Mouse (Mus musculus) thymus, postnatal 36 days (tissue): ENCODE measurements around the gene Cadm4.
"Not testable (repeated sequence)": the region's sequence is repeated elsewhere in the genome, so short reads cannot be mapped to it uniquely, and the experiment has no call there.

Source experiments
- DNase-seq, 2 experiments: peaks; one replicate each; pipeline ENCODE4 v3.0.0; 2022; ENCODE audit warnings: mixed read lengths in 2 of 2

The Cadm4 gene

DNA sequence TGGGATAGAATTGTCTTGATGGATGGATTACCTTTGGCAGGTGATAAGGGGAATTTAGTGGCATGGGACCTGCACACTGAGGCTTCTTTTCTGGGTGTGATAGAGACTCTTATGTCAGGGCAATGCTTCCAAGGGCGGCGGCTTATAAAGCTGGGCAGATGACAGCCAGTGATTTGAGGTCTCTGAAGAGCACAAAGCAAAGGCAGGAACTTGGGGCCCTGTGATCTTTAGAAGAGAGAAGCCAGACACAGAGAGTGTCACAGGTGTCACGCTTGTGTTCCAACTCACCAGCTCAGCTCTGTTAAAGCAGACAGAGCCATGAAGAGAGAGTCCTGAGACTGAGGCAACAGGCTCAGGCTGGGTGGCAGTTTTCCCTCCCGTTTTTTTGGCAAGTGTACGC is 13.9 kb upstream of the Cadm4 start:
- DNase-seq, result peak; percentile 27 to 42

DNA sequence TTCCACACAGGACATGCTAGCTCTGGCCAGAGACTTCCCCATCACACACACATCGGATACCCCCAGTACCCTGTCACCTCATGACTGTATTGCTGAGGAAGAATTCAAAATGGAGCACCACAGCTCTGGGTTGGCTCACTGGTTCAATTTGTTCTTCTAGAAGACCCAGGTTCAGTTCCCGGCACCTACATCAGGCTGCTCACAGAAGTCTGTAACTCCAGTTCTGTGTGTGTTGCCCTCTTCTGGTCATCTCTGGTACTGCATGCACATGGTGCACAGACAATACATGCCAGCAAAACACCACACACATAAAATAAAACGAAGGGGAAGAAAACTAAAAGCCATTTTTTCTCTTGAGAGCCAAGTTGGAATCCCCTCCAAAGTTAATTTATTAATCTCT is 12.7 kb upstream of the Cadm4 start:
- DNase-seq, result no peak

DNA sequence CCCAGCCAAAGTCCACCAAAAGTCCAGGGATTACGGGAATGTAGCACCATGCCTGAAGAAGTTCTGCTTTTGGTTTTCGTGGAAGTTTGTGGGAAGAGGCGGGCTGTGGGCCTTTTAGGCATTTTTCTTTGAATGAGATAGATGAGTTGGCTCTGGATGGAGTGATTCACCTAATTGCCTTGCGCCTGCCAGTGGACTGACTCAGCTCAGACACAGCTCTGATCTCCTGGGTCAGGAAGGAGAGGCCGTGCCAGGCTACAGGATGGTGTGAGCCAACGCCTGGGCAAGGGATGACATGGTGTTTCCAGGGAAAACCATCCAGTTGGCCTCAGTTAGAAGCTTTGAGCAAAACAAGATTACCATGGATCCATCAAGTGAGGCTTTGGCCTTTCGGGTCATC is 11.5 kb upstream of the Cadm4 start:
- no peak for DNase-seq

DNA sequence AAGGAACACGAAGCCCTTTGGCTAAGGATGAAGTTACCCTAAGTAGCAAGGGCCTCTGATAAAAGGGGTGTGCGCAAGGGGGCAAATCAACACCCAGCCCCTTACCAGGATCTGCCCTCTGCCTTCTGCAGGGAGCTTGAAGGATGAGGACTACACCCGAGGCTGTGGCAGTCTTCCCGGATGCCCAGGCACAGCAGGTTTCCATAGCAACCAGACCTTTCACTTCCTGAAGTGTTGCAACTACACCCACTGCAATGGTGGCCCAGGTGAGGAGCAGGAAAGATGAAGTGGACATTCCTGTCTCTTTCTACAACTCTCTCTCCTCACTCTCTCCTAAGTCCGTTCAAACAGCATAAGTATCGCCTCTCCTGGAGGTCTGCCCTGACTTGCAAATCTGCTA is 9.4 kb upstream of the Cadm4 start:
- no peak for DNase-seq

- DNase-seq, result peak; percentile 40
These were observed 8.9 kb upstream of the Cadm4 start for GRCm38 (mm10) chr7:24472937-24473336.

DNA sequence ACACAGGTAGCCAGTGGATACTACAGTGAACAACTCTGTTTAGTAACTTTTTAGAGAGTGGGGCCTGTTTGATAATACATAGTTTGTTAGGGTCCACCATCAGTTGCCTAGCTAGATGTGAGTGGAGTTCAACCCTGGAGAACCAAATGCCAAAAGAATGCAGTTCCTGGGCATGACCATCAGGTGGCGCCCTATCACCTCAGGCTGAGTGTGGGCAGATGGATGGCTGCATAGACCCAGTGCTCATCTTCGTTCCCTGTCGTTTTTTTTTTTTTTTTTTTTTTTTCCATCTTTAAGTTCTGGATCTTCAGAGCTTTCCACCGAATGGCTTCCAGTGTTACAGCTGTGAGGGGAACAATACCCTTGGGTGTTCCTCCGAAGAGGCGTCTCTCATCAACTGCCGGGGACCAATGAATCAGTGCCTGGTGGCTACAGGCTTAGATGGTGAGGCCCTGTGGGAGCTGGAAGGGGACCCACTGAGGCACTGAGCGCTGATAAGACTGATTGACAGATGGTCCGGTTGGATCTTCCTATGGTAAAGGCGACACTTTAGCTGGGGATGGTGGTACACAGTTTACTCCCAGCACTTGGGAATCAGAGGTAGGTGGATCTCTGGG is 7.8 kb upstream of the Cadm4 start:
- peak; percentile 58 to 64 for DNase-seq

GRCm38 (mm10) chr7:24474811-24475506 is 6.9 kb upstream of the Cadm4 start:
- DNase-seq, result no peak

- DNase-seq, result no peak
These were observed 5.5 kb upstream of the Cadm4 start for GRCm38 (mm10) chr7:24476338-24476737.

DNA sequence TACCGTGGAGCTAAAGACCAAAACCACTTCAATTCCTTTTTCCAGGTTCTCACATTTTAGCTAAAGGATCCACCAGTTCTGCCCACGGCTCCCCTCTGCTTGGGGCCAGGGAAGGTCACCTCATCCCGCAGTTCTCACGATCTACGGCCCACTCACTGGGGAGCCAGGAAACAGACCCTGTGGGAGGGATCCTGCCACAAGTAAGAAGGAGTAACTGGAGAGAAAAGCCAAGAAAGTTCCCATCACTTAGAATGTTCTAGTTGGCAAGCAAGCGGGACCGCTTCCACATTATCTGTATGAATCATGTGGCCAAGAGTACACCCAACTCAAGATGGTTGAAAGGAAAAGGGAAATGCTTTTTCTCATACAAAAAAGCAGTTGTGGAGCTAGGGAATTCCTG is 5.0 kb upstream of the Cadm4 start:
- DNase-seq, result no peak

DNA sequence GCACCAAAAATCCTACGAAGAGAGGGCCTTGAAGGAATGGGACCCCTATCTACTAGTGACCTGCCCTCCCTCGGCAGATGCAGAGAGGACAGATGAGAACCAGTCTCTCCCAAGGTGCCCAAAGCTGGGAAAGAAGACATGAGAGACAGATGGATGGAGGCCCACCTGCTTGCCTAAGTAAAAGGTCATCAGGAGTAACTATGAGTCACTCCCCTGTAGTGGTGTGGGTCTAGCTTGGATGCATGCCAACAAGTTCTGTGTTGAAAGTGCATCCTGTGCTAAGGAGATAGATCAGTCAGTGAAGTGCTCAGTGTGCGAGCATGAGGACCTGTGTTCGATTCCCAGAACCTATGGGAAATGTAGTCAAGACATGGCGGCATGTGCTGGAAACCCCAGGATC is 2.9 kb upstream of the Cadm4 start:
- DNase-seq, result no peak

GRCm38 (mm10) chr7:24479685-24480084 is 2.1 kb upstream of the Cadm4 start:
- DNase-seq, result no peak

- no peak for DNase-seq
These were observed 1.5 kb upstream of the Cadm4 start for GRCm38 (mm10) chr7:24480121-24480941.

DNA sequence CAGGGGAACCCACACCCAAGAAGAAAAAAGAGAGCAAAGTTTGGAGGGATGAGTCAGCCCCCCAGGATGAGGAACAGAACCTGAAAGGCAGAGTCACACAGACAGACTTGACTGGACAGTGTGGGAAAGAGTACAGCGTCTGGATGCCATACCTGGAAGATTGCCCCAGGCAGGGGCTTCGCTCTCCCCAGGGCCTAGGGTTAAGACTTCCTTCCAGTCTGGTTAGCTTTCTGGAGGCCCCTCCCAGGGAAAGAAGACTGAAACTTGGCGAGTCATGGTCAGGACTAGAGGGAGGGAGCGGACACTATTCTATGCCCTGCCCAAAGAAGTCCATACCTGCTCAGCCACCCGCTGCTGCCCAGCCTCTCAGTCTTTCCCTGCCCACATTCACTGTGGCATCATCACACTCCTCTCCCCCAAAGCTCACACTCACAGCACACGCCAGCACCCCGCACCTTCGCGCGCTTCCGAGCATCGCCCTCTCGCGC is 793 bp upstream of the Cadm4 start:
- no peak for DNase-seq

- DNase-seq, result no peak
These were observed 591 bp downstream of the Cadm4 start for GRCm38 (mm10) chr7:24482208-24483020.

DNA sequence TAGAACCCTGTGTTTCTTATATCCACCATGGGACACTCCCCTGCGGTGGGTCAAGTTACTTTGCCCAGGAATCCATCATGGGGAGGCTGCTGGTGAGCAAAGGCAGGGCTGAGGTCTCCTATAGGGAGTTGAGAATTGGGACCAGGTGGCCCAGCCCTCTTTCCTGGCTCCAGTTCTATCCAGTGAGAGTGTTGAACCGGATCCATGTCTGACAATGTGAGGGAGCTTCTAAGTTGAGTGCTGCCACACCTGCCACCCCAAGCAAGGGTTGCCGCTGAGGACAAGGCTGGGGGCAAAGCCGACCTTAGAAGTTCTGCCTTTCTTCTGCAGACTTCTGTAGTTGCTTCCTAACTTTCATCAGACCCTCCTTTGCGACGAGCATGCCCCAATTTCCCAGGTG is 1.5 kb downstream of the Cadm4 start:
- DNase-seq, result not testable (repeated sequence)

DNA sequence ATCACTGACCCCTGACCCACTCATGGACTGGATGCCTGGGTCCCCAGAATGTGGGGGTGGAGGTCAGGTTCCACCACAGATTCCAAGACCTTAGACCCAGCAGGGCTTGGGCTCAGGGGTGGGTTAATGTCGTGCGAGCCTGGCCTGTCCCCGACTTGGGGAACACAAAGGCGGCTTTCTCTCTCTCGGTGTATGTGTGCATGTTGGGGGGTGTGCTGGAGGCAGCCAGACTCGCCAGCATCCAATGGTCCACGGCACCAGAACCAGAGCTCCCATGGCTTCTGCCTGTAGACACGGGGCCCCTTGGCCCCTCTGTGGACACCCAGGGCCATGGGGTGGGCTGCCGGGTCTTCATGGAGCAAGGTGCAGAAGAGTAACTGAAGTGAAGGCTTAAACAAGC is 3.7 kb downstream of the Cadm4 start:
- no peak for DNase-seq

GRCm38 (mm10) chr7:24486654-24487130 is 4.9 kb downstream of the Cadm4 start:
- DNase-seq, result no peak

DNA sequence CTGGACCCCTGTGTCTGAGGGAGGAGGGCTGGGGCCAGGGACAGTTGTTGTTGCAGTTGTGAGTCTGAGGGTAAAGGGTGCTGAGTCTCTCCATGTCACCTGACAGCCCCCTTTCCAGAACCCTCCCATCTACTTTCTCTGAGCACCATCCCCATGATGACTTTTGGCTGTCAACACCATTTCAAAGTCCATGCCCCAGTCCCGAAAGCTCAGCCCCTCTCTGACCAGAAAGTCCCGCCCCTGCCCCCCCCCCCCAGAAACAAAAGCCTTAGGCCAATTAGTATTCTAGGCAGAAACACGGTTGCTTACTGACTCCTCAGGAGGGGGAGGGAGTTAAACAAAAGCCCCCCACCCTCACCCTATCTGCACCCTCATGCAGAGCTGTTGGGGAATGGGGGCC is 5.6 kb downstream of the Cadm4 start:
- DNase-seq, result no peak

DNA sequence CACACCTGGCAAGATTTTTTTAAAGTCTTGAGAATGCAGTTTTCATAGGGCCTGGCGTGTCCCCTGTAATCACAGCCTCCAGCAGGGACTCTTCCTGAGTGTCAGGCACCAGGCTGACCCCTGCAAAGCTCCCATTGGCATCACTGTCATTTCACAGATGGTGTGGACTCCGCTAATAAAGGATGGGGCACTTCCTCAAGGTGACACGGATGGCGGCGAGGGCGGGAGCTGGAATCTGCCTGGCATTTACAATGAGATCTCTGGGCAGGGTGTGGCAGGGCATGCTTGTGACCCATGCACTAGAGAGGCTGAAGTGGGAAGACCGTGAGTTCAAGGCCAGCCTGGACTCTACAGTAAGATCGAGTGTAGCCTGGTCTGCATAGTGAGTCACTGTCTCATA is 6.5 kb downstream of the Cadm4 start:
- no peak for DNase-seq

- DNase-seq, result peak in 1 of 2 experiments; percentile 34
These were observed 18.2 kb downstream of the Cadm4 start for GRCm38 (mm10) chr7:24499856-24500577.

- peak; percentile 44 to 51 for DNase-seq
These were observed 19.1 kb downstream of the Cadm4 start for GRCm38 (mm10) chr7:24500929-24501328.

GRCm38 (mm10) chr7:24501492-24501891 is 19.7 kb downstream of the Cadm4 start:
- DNase-seq, result peak; percentile 53 to 54
